Mouse (Mus musculus) cerebellum, adult 2 months (tissue): ENCODE measurements around the gene Cep152.

Experiments
- CTCF ChIP-seq: fragments of 200-500 bp; IDR thresholded peaks from 2 replicates; pipeline ENCODE4 v1.5.1; 2011; ENCODE audit warnings: low read depth, mild to moderate bottlenecking, control low read depth, low read length, moderate library complexity, borderline replicate concordance; ENCODE audit not compliant: insufficient read depth
- POLR2A ChIP-seq: fragments of 200-500 bp; IDR thresholded peaks from 2 replicates; pipeline ENCODE4 v1.6.1; 2011; ENCODE audit warnings: low read length, control low read depth, borderline replicate concordance; ENCODE audit not compliant: insufficient read depth

GRCm38 (mm10) chr2:125581081-125581480 is 43.8 kb downstream of the Cep152 start:
- TF ChIP-seq CTCF = no peak
- no peak for TF ChIP-seq POLR2A
